Mouse (Mus musculus): ENCODE results near the gene Lrrk1. TPM values are rescaled to one million over a fixed set of nuclear protein-coding genes. Genes with fewer than 3 reads are reported as not detected.

The Lrrk1 gene
- total RNA-seq, 2 experiments from 2014 or later: 2.3 to 3.4 TPM

GRCm38 (mm10) chr7:66184026-66184425 lies 204.1 kb downstream of the Lrrk1 start:
- DNase-seq: no peak

GRCm38 (mm10) chr7:66183404-66183803 lies 204.7 kb downstream of the Lrrk1 start:
- no peak for DNase-seq

- no peak for DNase-seq
Observed at GRCm38 (mm10) chr7:66182075-66182715, 206.0 kb downstream of the Lrrk1 start.

- DNase-seq: no peak
Observed at GRCm38 (mm10) chr7:66180711-66181365, 207.3 kb downstream of the Lrrk1 start.

- DNase-seq: no peak
Observed at GRCm38 (mm10) chr7:66180260-66180659, 207.9 kb downstream of the Lrrk1 start.

GRCm38 (mm10) chr7:66179711-66180110 lies 208.4 kb downstream of the Lrrk1 start:
- no peak for DNase-seq

DNA sequence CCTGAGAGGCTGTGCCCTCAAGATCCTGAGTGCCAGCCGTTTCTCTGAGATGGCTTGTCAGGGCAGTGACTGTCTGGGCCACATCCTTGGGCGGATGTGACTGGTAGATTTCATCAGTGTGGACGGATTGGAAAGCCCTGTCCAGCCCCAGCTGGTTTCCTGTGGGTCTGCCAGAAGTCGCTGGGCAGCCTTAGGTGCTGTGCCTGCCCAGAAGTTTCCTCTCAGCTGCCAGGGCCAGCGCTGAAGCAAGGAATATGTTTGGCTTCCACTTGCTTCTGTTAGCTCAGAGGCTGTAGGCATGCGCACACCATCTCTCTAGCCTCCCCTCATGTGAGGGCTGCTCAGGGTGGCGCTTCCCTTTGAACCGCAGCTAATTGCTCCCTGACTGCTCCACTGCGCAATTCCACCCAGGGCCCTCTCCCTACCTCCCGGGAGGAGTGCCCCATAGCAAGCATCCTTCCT lies 209.0 kb downstream of the Lrrk1 start:
- DNase-seq: peak; percentile 40 to 57

GRCm38 (mm10) chr7:66178101-66178500 lies 210.0 kb downstream of the Lrrk1 start:
- no peak for DNase-seq

GRCm38 (mm10) chr7:66176929-66177328 lies 211.2 kb downstream of the Lrrk1 start:
- DNase-seq: no peak

Small RNA genes within 50 kb of the gene (microRNA-seq; reads per million reads assigned to microRNA genes)
- 0 reads per million in 2 experiments for gene Mir7057

Other genes starting within 250 kb of the Lrrk1 start
- not detected for gene Gm10974, start 22.4 kb downstream of the Lrrk1 start, total RNA-seq (2021)
- gene Aldh1a3, start 39.2 kb upstream of the Lrrk1 start, total RNA-seq (2021): 1 to 10 TPM in 1 of 2 experiments, under 1 TPM in 1; 0.88 to 1.6 TPM

All from layer of hippocampus, postnatal 36 days (tissue).